Mouse (Mus musculus) cortical plate, adult 2 months (tissue): ENCODE measurements around the gene Spata6.

Experiments
- CTCF ChIP-seq: fragments of 200-500 bp; IDR thresholded peaks from 2 replicates; pipeline ENCODE4 v1.5.1; 2011; ENCODE audit warnings: mild to moderate bottlenecking, control low read depth, low read length; ENCODE audit not compliant: insufficient read depth; ENCODE audit errors: extremely low read depth
- POLR2A ChIP-seq: fragments of 200-500 bp; IDR thresholded peaks from 2 replicates; pipeline ENCODE4 v1.6.1; 2011; ENCODE audit warnings: mild to moderate bottlenecking, low read length, control low read depth; ENCODE audit not compliant: insufficient read depth; ENCODE audit errors: extremely low read depth

DNA sequence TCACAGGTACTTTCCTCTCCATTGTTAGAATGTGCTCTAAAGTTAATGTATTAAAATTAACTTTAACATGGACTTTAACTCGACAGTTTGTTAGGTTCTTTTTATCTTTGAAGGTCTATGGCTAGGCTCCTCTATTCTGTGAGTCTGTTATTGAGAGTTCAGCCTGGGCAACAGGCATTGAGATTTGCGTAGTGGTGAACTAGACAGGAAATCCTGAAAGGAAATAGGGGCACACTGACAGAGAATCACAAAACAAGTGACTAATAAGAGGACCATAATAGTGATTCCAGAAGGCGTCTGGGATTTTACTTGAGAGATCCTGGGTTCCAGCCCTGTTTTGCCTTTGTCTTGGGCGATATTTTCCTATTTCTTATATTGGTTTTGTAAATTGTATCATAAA is 488 bp upstream of the Spata6 start:
- TF ChIP-seq CTCF = no peak
- TF ChIP-seq POLR2A = no peak
